Mouse (Mus musculus) embryonic fibroblast, embryonic 13.5 days (primary cell): ENCODE measurements around the gene Gm9733.
"Not testable (repeated sequence)": the region's sequence is repeated elsewhere in the genome, so short reads cannot be mapped to it uniquely, and the experiment has no call there.

ENCODE experiments used
- CTCF ChIP-seq: IDR thresholded peaks from 2 replicates; pipeline ENCODE4 v1.5.1; 2011; ENCODE audit warnings: mild to moderate bottlenecking, control low read depth, low read length, moderate library complexity, borderline replicate concordance; ENCODE audit not compliant: insufficient read depth
- POLR2A ChIP-seq: IDR thresholded peaks from 2 replicates; pipeline ENCODE4 v1.6.1; 2011; ENCODE audit warnings: low read depth, mild to moderate bottlenecking, control low read depth, low read length, moderate library complexity

GRCm38 (mm10) chr3:15355690-15356089 is 23.6 kb upstream of the Gm9733 start:
- TF ChIP-seq CTCF, POLR2A: not testable (repeated sequence)
